Mouse (Mus musculus): ENCODE results near the gene Vkorc1l1. TPM values are rescaled to one million over a fixed set of nuclear protein-coding genes. Genes with fewer than 3 reads are reported as not detected.

Gene Vkorc1l1
- total RNA-seq, 1 experiment = 48.1 TPM

DNA sequence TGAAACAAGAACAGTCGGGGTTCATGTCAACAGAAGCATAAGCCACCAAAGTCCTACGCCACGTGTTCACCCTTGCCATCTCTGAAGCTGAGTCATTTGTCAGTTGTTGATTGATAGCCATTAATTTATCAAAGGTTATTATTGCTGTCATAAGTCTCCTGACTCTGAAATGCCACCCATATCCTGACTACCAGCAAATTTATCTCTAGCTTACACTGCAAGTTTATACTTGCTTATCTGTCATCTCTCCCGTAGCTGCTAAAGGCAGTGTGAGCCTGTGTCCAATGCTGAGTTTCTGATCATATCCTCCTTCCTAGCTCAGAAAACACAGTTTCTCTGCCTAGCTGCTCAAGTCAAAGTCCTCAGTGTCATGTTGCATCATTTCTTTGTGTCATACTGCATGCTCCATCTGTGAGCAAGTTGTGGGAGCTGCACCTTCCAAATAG lies 33.1 kb downstream of the Vkorc1l1 start:
- peaks cover 11% of the 10 kb centered on the region; the same call in 1 of the 2 replicates for H3K36me3 ChIP-seq (ENCODE audit: control insufficient read depth, insufficient read depth, low read length, poor library complexity, severe bottlenecking)
- no peak overlapping the region for H3K27ac ChIP-seq (ENCODE audit: insufficient read depth, low read depth, low read length, poor library complexity, severe bottlenecking)
- in situ Hi-C loops (cut with MboI; ENCODE audit: low sequenced_read_pairs in 2 of 2, unreplicated experiment in 2 of 2) = no loop called here
- no peak for DNase-seq (ENCODE audit: low read depth, low spot score)
- H3K9me3 ChIP-seq (ENCODE audit: control insufficient read depth, insufficient read depth, low read depth, low read length) = no peaks in the 10 kb centered on the region
- TF ChIP-seq HCFC1 (IDR thresholded peaks at IDR 0.05; ENCODE audit: borderline replicate concordance, insufficient read depth, low read length) (no peak), CHD2 (IDR thresholded peaks at IDR 0.05; ENCODE audit: low read depth, low read length) (no peak), ZNF384 (IDR thresholded peaks at IDR 0.05; ENCODE audit: low read depth, low read length) (no peak), MAFK (IDR thresholded peaks at IDR 0.05; ENCODE audit: insufficient read depth, low read depth, low read length) (no peak), ZC3H11A (IDR thresholded peaks at IDR 0.05; ENCODE audit: borderline replicate concordance, low read depth, low read length) (no peak)
- peaks cover 9 to 23% of the 10 kb centered on the region in 2 experiments for H3K4me1 ChIP-seq (ENCODE audit: control insufficient read depth in 2 of 2, insufficient read depth in 2 of 2, low read length in 2 of 2, poor library complexity in 1 of 2)
- H3K4me3 ChIP-seq (ENCODE audit: insufficient read depth in 1 of 2, low read depth in 1 of 2, low read length in 2 of 2, poor library complexity in 1 of 2, severe bottlenecking in 1 of 2) = no peak overlapping the region
- no peak overlapping the region for H3K9ac ChIP-seq (ENCODE audit: insufficient read depth, low read depth, low read length, poor library complexity, severe bottlenecking)

GRCm38 (mm10) chr5:129977768-129978167 lies 36.0 kb downstream of the Vkorc1l1 start:
- in situ Hi-C loops (cut with MboI; ENCODE audit: low sequenced_read_pairs in 2 of 2, unreplicated experiment in 2 of 2) = no loop called here
- H3K9me3 ChIP-seq (ENCODE audit: control insufficient read depth, insufficient read depth, low read depth, low read length) = no peaks in the 10 kb centered on the region
- H3K27ac ChIP-seq (ENCODE audit: insufficient read depth, low read depth, low read length, poor library complexity, severe bottlenecking) = no peak overlapping the region
- H3K9ac ChIP-seq (ENCODE audit: insufficient read depth, low read depth, low read length, poor library complexity, severe bottlenecking) = no peak overlapping the region
- peaks cover 8 to 23% of the 10 kb centered on the region in 2 experiments; a peak in 3 of 4 replicates for H3K4me1 ChIP-seq (ENCODE audit: control insufficient read depth in 2 of 2, insufficient read depth in 2 of 2, low read length in 2 of 2, poor library complexity in 1 of 2)
- peaks cover 10% of the 10 kb centered on the region; the same call in 1 of the 2 replicates for H3K36me3 ChIP-seq (ENCODE audit: control insufficient read depth, insufficient read depth, low read length, poor library complexity, severe bottlenecking)
- no peak for DNase-seq (ENCODE audit: low read depth, low spot score)
- H3K4me3 ChIP-seq (ENCODE audit: insufficient read depth in 1 of 2, low read depth in 1 of 2, low read length in 2 of 2, poor library complexity in 1 of 2, severe bottlenecking in 1 of 2) = no peak overlapping the region
- TF ChIP-seq MAFK (IDR thresholded peaks at IDR 0.05; ENCODE audit: insufficient read depth, low read depth, low read length) (no peak), HCFC1 (IDR thresholded peaks at IDR 0.05; ENCODE audit: borderline replicate concordance, insufficient read depth, low read length) (no peak)

DNA sequence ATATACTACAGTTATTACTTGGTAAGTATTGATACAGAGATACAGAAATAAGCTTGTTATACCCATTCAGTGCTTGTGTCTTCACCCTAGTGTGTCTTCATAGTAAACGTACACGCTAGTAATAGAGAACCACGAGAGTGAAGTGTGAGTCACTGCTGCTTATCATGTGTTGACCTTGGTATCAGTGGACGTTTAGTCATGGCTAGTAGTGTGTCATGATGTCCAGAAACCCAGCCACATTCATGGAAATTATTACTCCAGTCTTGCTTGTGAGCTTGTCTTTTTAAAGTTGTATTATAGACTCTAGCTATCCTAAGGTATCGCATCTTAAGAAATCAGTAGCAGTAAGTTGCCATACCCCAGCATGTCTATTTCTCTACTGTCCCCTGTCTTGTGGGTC lies 36.8 kb downstream of the Vkorc1l1 start:
- H3K4me1 ChIP-seq (ENCODE audit: control insufficient read depth in 2 of 2, insufficient read depth in 2 of 2, low read length in 2 of 2, poor library complexity in 1 of 2) = peaks cover 8 to 20% of the 10 kb centered on the region in 2 experiments; a peak in 3 of 4 replicates
- H3K9ac ChIP-seq (ENCODE audit: insufficient read depth, low read depth, low read length, poor library complexity, severe bottlenecking) = no peak overlapping the region
- TF ChIP-seq CHD2 (IDR thresholded peaks at IDR 0.05; ENCODE audit: low read depth, low read length) (no peak), MAFK (IDR thresholded peaks at IDR 0.05; ENCODE audit: insufficient read depth, low read depth, low read length) (no peak), ZNF384 (IDR thresholded peaks at IDR 0.05; ENCODE audit: low read depth, low read length) (no peak), HCFC1 (IDR thresholded peaks at IDR 0.05; ENCODE audit: borderline replicate concordance, insufficient read depth, low read length) (no peak), ZC3H11A (IDR thresholded peaks at IDR 0.05; ENCODE audit: borderline replicate concordance, low read depth, low read length) (no peak)
- H3K9me3 ChIP-seq (ENCODE audit: control insufficient read depth, insufficient read depth, low read depth, low read length) = no peaks in the 10 kb centered on the region
- no peak for DNase-seq (ENCODE audit: low read depth, low spot score)
- H3K27ac ChIP-seq (ENCODE audit: insufficient read depth, low read depth, low read length, poor library complexity, severe bottlenecking) = no peak overlapping the region
- in situ Hi-C loops (cut with MboI; ENCODE audit: low sequenced_read_pairs in 2 of 2, unreplicated experiment in 2 of 2) = no loop called here
- peaks cover 7% of the 10 kb centered on the region for H3K36me3 ChIP-seq (ENCODE audit: control insufficient read depth, insufficient read depth, low read length, poor library complexity, severe bottlenecking)
- H3K4me3 ChIP-seq (ENCODE audit: insufficient read depth in 1 of 2, low read depth in 1 of 2, low read length in 2 of 2, poor library complexity in 1 of 2, severe bottlenecking in 1 of 2) = no peak overlapping the region

- in situ Hi-C loops (cut with MboI; ENCODE audit: low sequenced_read_pairs in 2 of 2, unreplicated experiment in 2 of 2) = no loop called here
- TF ChIP-seq ZNF384 (IDR thresholded peaks at IDR 0.05; ENCODE audit: low read depth, low read length) (no peak), HCFC1 (IDR thresholded peaks at IDR 0.05; ENCODE audit: borderline replicate concordance, insufficient read depth, low read length) (no peak), MAFK (IDR thresholded peaks at IDR 0.05; ENCODE audit: insufficient read depth, low read depth, low read length) (no peak), CHD2 (IDR thresholded peaks at IDR 0.05; ENCODE audit: low read depth, low read length) (no peak), ZC3H11A (IDR thresholded peaks at IDR 0.05; ENCODE audit: borderline replicate concordance, low read depth, low read length) (no peak)
- peaks cover 7% of the 10 kb centered on the region for H3K36me3 ChIP-seq (ENCODE audit: control insufficient read depth, insufficient read depth, low read length, poor library complexity, severe bottlenecking)
- H3K4me3 ChIP-seq (ENCODE audit: insufficient read depth in 1 of 2, low read depth in 1 of 2, low read length in 2 of 2, poor library complexity in 1 of 2, severe bottlenecking in 1 of 2) = no peak overlapping the region
- DNase-seq (ENCODE audit: low read depth, low spot score) = no peak
- no peak overlapping the region for H3K9ac ChIP-seq (ENCODE audit: insufficient read depth, low read depth, low read length, poor library complexity, severe bottlenecking)
- peaks cover 7 to 18% of the 10 kb centered on the region in 2 experiments; a peak in 3 of 4 replicates for H3K4me1 ChIP-seq (ENCODE audit: control insufficient read depth in 2 of 2, insufficient read depth in 2 of 2, low read length in 2 of 2, poor library complexity in 1 of 2)
- H3K9me3 ChIP-seq (ENCODE audit: control insufficient read depth, insufficient read depth, low read depth, low read length) = no peaks in the 10 kb centered on the region
- H3K27ac ChIP-seq (ENCODE audit: insufficient read depth, low read depth, low read length, poor library complexity, severe bottlenecking) = no peak overlapping the region
Measured at GRCm38 (mm10) chr5:129980216-129980615, 38.4 kb downstream of the Vkorc1l1 start.

DNA sequence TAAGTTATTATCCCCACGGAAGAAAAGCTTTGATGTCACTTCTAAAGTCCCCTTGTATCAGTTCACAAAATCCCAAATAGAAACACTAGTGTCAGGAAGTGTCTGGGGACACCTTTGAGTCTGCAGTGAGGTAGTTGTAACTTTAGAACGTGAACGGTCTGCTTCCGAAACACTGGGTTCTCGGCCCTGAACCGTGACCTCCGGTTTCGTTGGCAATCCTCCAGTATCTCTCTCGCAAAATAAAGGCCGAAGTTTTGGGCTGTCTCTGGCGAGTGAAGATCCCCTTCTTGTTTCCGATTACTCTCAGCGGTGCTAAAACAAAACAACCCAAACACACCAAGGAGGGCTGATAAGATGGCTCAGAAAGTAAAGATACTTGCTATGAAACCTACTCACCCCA lies 47.6 kb downstream of the Vkorc1l1 start:
- H3K9ac ChIP-seq (ENCODE audit: insufficient read depth, low read depth, low read length, poor library complexity, severe bottlenecking) = no peak overlapping the region
- H3K27ac ChIP-seq (ENCODE audit: insufficient read depth, low read depth, low read length, poor library complexity, severe bottlenecking) = no peak overlapping the region
- no peak overlapping the region for H3K4me3 ChIP-seq (ENCODE audit: insufficient read depth in 1 of 2, low read depth in 1 of 2, low read length in 2 of 2, poor library complexity in 1 of 2, severe bottlenecking in 1 of 2)
- peaks cover 4% of the 10 kb centered on the region; the same call in 1 of the 2 replicates for H3K36me3 ChIP-seq (ENCODE audit: control insufficient read depth, insufficient read depth, low read length, poor library complexity, severe bottlenecking)
- TF ChIP-seq ZC3H11A (IDR thresholded peaks at IDR 0.05; ENCODE audit: borderline replicate concordance, low read depth, low read length) (no peak), ZNF384 (IDR thresholded peaks at IDR 0.05; ENCODE audit: low read depth, low read length) (no peak), CHD2 (IDR thresholded peaks at IDR 0.05; ENCODE audit: low read depth, low read length) (no peak), HCFC1 (IDR thresholded peaks at IDR 0.05; ENCODE audit: borderline replicate concordance, insufficient read depth, low read length) (no peak), MAFK (IDR thresholded peaks at IDR 0.05; ENCODE audit: insufficient read depth, low read depth, low read length) (no peak)
- in situ Hi-C loops (cut with MboI; ENCODE audit: low sequenced_read_pairs in 2 of 2, unreplicated experiment in 2 of 2) = no loop called here
- peaks cover 2 to 7% of the 10 kb centered on the region in 2 experiments; a peak in 3 of 4 replicates for H3K4me1 ChIP-seq (ENCODE audit: control insufficient read depth in 2 of 2, insufficient read depth in 2 of 2, low read length in 2 of 2, poor library complexity in 1 of 2)
- no peaks in the 10 kb centered on the region for H3K9me3 ChIP-seq (ENCODE audit: control insufficient read depth, insufficient read depth, low read depth, low read length)
- no peak for DNase-seq (ENCODE audit: low read depth, low spot score)

All from ES-E14 (cell line).